Mouse (Mus musculus) ES-E14 (cell line): ENCODE measurements around the gene 5730522E02Rik. TPM values are rescaled to one million over a fixed set of nuclear protein-coding genes. Genes with fewer than 3 reads are reported as not detected.

Experiments used
- DNase-seq: peaks from one replicate; pipeline ENCODE4 v3.0.0-alpha.2; 2013; ENCODE audit warnings: low read depth, low spot score
- H3K27ac ChIP-seq: 2 replicates; pipeline ENCODE4 v1.5.1; 2012; ENCODE audit warnings: low read depth, mild to moderate bottlenecking, low read length, moderate library complexity, mixed read lengths; ENCODE audit not compliant: poor library complexity, insufficient read depth, severe bottlenecking
- H3K36me3 ChIP-seq: 2 replicates; pipeline ENCODE4 v1.6.1; 2012; ENCODE audit warnings: mild to moderate bottlenecking, low read length, moderate library complexity, mixed read lengths; ENCODE audit not compliant: control insufficient read depth, poor library complexity, insufficient read depth, severe bottlenecking
- H3K4me1 ChIP-seq, 2 experiments: fragments of 150-350 bp in 1 of 2; sonication (generic) in 1 of 2; 2 replicates each; pipeline ENCODE4 v1.6.1; 2012; ENCODE audit warnings: low read length in 2 of 2, mild to moderate bottlenecking in 1 of 2, mixed read lengths in 1 of 2; ENCODE audit not compliant: control insufficient read depth in 2 of 2, insufficient read depth in 2 of 2, poor library complexity in 1 of 2
- H3K4me3 ChIP-seq, 2 experiments: fragments of 150-350 bp in 1 of 2; sonication (generic) in 1 of 2; 2 replicates each; pipeline ENCODE4 v1.5.1; 2012; ENCODE audit warnings: low read length in 2 of 2, low read depth in 1 of 2, mild to moderate bottlenecking in 1 of 2, mixed read lengths in 1 of 2; ENCODE audit not compliant: insufficient read depth in 1 of 2, poor library complexity in 1 of 2, severe bottlenecking in 1 of 2
- H3K9ac ChIP-seq: 2 replicates; pipeline ENCODE4 v1.6.1; 2012; ENCODE audit warnings: low read depth, mild to moderate bottlenecking, low read length, mixed read lengths; ENCODE audit not compliant: poor library complexity, insufficient read depth, severe bottlenecking
- H3K9me3 ChIP-seq: fragments of 150-350 bp; sonication (generic); 2 replicates; pipeline ENCODE4 v1.6.1; 2012; ENCODE audit warnings: low read depth, mild to moderate bottlenecking, low read length; ENCODE audit not compliant: control insufficient read depth, insufficient read depth
- CHD2 ChIP-seq: IDR thresholded peaks from 2 replicates; pipeline ENCODE4 v1.6.1; 2014; ENCODE audit warnings: mild to moderate bottlenecking, low read depth, low read length, inconsistent platforms
- HCFC1 ChIP-seq: IDR thresholded peaks from 2 replicates; pipeline ENCODE4 v1.6.1; 2012; ENCODE audit warnings: low read length, inconsistent platforms, borderline replicate concordance; ENCODE audit not compliant: insufficient read depth
- MAFK ChIP-seq: IDR thresholded peaks from 2 replicates; pipeline ENCODE4 v1.6.1; 2014; ENCODE audit warnings: mild to moderate bottlenecking, low read depth, low read length, inconsistent platforms; ENCODE audit not compliant: insufficient read depth
- ZC3H11A ChIP-seq: IDR thresholded peaks from 2 replicates; pipeline ENCODE4 v1.6.1; 2012; ENCODE audit warnings: low read depth, mild to moderate bottlenecking, inconsistent platforms, low read length, borderline replicate concordance
- ZNF384 ChIP-seq: IDR thresholded peaks from 2 replicates; pipeline ENCODE4 v1.6.1; 2012; ENCODE audit warnings: low read depth, low read length, inconsistent platforms
- in situ Hi-C, 2 experiments: fragments of 600-800 bp; cut with MboI; formaldehyde crosslinking; loops; one replicate each; pipeline ENCODE4 v1.15.1; 2025; ENCODE audit warnings: low sequenced_read_pairs in 2 of 2, inconsistent platforms in 1 of 2; ENCODE audit not compliant: unreplicated experiment in 2 of 2
- total RNA-seq: library from RNA; depleted of rRNA; stranded (reverse); fragments of 300-350 nt; gene quantifications from 2 replicates; pipeline ENCODE4 v1.2.3, GENCODE M21; 2012

5730522E02Rik gene
- total RNA-seq, 1 experiment: 0.62 TPM

DNA sequence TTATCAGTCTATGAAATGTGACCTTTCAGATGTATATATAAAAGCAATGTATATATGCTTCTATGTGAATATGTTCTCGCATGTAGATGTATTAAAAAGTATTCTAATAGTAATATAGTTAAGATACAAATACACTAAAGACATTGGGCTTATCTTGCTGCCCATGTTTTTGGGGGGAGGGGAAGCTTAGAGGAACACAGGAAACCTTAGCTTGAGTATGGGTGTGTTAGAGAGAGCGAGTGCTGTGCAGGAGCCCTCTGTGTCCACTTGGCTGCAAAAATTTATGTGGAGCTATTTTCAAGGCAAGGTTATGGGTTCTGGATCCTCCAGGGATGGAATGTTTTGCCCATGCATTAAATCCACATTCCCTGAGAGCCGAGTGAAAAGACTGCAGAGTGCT, 15.1 kb downstream of the 5730522E02Rik start:
- Histone ChIP-seq H3K4me1 (0 out of 4 replicates have a peak, but pooled peaks cover 0 to 2% of the 10 kb centered on the region in 2 experiments), H3K4me3 (no peak overlapping the region), H3K9ac (no peak overlapping the region), H3K9me3 (no peaks in the 10 kb centered on the region), H3K27ac (no peak overlapping the region), H3K36me3 (no peaks in the 10 kb centered on the region)
- no peak for DNase-seq
- in situ Hi-C loops: no loop called here
- TF ChIP-seq HCFC1: no peak
- TF ChIP-seq CHD2: no peak
- no peak for TF ChIP-seq ZNF384
- no peak for TF ChIP-seq MAFK
- no peak for TF ChIP-seq ZC3H11A

DNA sequence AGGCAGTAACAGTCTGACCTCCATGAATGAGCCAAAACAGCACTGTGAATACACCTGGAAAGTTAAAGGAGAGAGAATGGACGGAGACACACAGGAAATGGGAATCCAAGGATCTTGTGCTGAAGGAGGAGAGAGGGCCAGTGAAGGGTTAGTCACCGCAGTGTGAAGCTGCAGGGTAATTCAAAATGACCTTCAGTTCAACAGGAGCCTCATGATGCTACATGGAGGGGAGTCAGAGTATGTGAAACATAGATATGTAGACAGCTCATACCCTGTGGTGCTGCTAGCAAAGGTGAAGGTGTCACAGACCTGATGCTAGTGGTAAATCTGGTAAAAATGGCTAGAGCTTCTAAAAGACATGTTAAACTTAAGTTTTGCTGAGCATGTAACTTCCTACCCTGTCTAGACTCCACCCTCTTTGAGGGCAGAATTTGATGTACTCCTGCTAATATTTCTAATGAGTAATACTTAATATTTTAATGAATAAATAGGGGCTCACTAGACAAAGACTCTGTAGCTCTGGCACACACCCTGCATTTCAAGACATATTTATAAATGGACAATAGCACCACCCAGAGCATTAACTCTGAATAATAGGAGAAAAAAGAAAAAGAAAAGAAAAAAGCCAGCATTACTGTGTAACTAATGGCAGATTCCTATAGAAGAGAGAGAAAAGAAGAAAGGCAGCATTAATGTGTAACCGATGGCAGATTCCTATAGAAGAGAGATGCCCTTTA, 23.2 kb downstream of the 5730522E02Rik start:
- peaks cover 0 to 2% of the 10 kb centered on the region in 2 experiments; a peak in 1 of 4 replicates for H3K4me1 ChIP-seq
- DNase-seq: no peak
- no peaks in the 10 kb centered on the region for H3K36me3 ChIP-seq
- H3K9ac ChIP-seq: no peak overlapping the region
- H3K4me3 ChIP-seq: no peak overlapping the region
- in situ Hi-C loops: no loop called here
- H3K9me3 ChIP-seq: no peaks in the 10 kb centered on the region
- TF ChIP-seq ZNF384 (no peak), ZC3H11A (no peak), MAFK (no peak), HCFC1 (no peak)
- H3K27ac ChIP-seq: no peak overlapping the region

DNA sequence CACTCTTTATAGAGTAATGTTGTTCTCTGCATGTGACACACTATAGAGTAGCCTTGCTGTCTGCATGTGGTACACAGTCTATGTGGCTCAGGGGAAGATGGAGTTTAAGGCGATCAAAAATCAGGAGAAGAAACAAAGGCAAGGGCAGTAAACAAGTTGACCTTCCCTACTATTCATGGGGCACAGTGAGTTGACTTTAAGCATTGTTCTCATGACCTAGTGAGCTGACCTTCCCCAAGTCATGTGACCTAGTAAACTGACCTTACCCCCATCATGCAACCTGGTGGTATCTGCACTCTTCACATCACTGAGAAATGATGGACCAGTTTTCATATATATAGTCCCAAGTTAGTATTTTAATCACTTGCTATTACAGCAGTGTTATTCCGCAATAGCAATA, 40.0 kb downstream of the 5730522E02Rik start:
- Histone ChIP-seq H3K27ac (no peak overlapping the region), H3K9me3 (no peaks in the 10 kb centered on the region), H3K9ac (no peak overlapping the region), H3K4me1 (peaks cover 2 to 24% of the 10 kb centered on the region in 2 experiments), H3K36me3 (no peaks in the 10 kb centered on the region), H3K4me3 (no peak overlapping the region)
- DNase-seq: peak; percentile 27
- no peak for TF ChIP-seq MAFK
- no peak for TF ChIP-seq CHD2
- TF ChIP-seq ZC3H11A: no peak
- TF ChIP-seq ZNF384: no peak
- TF ChIP-seq HCFC1: no peak
- in situ Hi-C loops: no loop called here

DNA sequence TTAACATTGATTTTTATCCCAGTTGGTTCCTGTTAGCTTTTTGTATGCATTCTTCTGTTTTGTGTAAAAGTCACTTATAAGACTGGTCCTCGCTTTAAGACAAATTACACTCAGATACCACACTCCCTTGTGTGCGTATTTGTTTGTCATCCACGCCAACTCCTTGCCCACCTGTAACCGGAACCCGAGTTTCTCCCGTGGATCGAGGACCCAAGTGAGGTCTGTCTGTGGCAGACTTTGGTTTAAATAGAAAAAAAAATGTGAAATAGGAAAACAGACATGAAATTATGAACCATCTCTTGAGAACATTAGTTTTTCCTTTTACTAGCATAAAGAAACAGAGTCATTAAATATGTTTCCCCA, 43.0 kb downstream of the 5730522E02Rik start:
- Histone ChIP-seq H3K9me3 (no peaks in the 10 kb centered on the region), H3K4me1 (peaks cover 2 to 24% of the 10 kb centered on the region in 2 experiments), H3K27ac (peak overlapping the region; percentile 34; the same call in 1 of the 2 replicates), H3K9ac (no peak overlapping the region), H3K4me3 (no peak overlapping the region), H3K36me3 (no peaks in the 10 kb centered on the region)
- TF ChIP-seq ZC3H11A (no peak), CHD2 (no peak), ZNF384 (no peak), MAFK (no peak), HCFC1 (no peak)
- in situ Hi-C loops: no loop called here
- DNase-seq: peak; percentile 29

DNA sequence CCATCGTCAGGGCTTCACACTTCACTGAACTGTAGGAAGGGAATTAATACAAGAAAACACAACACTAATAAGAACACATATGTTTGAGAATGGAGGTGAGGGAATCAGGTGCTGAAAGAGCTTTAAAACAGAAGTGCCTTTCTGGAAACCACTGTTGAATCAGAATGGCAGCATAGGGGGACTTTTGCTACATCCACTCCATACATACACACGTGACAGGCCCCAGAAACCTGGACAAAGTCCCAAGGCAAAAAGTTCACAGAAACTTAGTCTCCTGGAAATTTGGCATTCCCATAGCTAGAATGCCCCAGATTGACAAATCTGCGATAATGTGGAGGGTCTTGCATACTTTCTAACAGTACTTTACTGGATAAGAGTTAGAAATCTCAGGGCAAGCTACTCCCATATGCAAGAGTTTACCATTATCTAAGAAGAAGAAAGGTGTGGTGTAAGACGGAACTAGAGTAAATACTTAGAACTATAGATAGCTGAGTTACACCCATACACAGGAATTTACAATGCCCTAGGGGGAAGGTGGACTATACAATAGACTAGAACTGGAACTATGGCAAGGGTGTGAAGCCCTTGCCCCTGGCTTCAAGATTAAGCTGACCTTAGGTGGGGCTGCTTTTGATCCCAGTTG, 43.5 kb downstream of the 5730522E02Rik start:
- H3K27ac ChIP-seq: peak overlapping the region; percentile 34; the same call in 1 of the 2 replicates
- H3K36me3 ChIP-seq: no peaks in the 10 kb centered on the region
- in situ Hi-C loops: no loop called here
- no peaks in the 10 kb centered on the region for H3K9me3 ChIP-seq
- no peak overlapping the region for H3K9ac ChIP-seq
- TF ChIP-seq MAFK: no peak
- peak; percentile 59; the same call in 1 of the 2 replicates for TF ChIP-seq CHD2
- no peak overlapping the region for H3K4me3 ChIP-seq
- H3K4me1 ChIP-seq: peaks cover 2 to 24% of the 10 kb centered on the region in 2 experiments
- peak; percentile 54 for DNase-seq
